Mouse (Mus musculus) heart, embryonic 15.5 days (tissue): ENCODE measurements at regions not wholly inside any gene's neighbourhood (a gene's known extent, or its start where the extent isn't known, plus 50 kb on each side); places are given as distances from the start of the nearest gene placed in this dataset.

Experiments
- ATAC-seq: fragments of 200-750 bp; cut with Nextera tagmentation; replicated peaks from 2 replicates; pipeline ENCODE4 v1.8.0; 2017; ENCODE audit warnings: low read depth, moderate TSS enrichment; ENCODE audit not compliant: insufficient number of reproducible peaks, insufficient read depth, low FRiP score
- H3K27ac ChIP-seq: fragments of 300-500 bp; sonication (generic); 2 replicates; pipeline ENCODE4 v1.5.1; 2015; ENCODE audit warnings: mild to moderate bottlenecking, inconsistent platforms
- H3K27me3 ChIP-seq: fragments of 300-500 bp; sonication (generic); 2 replicates; pipeline ENCODE4 v1.6.1; 2015; ENCODE audit warnings: inconsistent platforms
- H3K36me3 ChIP-seq: fragments of 300-500 bp; sonication (generic); 2 replicates; pipeline ENCODE4 v1.6.1; 2015; ENCODE audit warnings: mild to moderate bottlenecking, inconsistent platforms
- H3K4me1 ChIP-seq: fragments of 300-500 bp; sonication (generic); replicated peaks from 2 replicates; pipeline ENCODE4 v1.6.1; 2015; ENCODE audit warnings: inconsistent platforms
- H3K4me2 ChIP-seq: fragments of 300-500 bp; sonication (generic); 2 replicates; pipeline ENCODE4 v1.6.1; 2015; ENCODE audit warnings: inconsistent platforms, mild to moderate bottlenecking, moderate library complexity
- H3K4me3 ChIP-seq: fragments of 300-500 bp; sonication (generic); 2 replicates; pipeline ENCODE4 v1.5.1; 2015; ENCODE audit warnings: mild to moderate bottlenecking, inconsistent platforms
- H3K9ac ChIP-seq: fragments of 300-500 bp; sonication (generic); 2 replicates; pipeline ENCODE4 v1.6.1; 2015; ENCODE audit warnings: mild to moderate bottlenecking, inconsistent platforms
- H3K9me3 ChIP-seq: fragments of 300-500 bp; sonication (generic); replicated peaks from 2 replicates; pipeline ENCODE4 v1.6.1; 2016; ENCODE audit warnings: inconsistent platforms
- WGBS: fragments of 180-500 bp; shearing (Covaris S2); methylation state at CpG from one replicate; pipeline ENCODE4 v1.1.7; 2015; ENCODE audit warnings: mixed read lengths; 5-methylcytosine and 5-hydroxymethylcytosine counted together

DNA sequence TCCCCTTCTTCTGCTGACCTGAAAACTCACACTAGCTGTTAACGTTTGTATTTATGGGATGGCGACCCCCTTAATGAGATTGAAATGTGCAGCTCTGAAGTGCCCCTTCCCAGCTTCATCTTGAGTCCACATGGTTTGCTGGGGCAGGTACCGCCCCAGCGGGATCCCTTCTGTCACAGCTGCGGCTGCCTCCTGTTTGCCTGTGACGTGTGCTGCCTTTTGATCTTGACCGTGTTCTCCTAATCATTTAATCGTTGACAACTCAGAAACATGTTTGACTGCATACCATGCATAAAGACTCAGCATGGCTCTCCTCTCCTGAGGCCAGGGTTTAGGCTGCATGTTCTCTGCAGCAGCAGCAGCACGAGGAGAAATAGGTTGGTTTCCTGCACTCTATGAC, 511.5 kb downstream of the 1700129C05Rik start:
- no peak overlapping the region for H3K4me2 ChIP-seq
- ATAC-seq: no peak

DNA sequence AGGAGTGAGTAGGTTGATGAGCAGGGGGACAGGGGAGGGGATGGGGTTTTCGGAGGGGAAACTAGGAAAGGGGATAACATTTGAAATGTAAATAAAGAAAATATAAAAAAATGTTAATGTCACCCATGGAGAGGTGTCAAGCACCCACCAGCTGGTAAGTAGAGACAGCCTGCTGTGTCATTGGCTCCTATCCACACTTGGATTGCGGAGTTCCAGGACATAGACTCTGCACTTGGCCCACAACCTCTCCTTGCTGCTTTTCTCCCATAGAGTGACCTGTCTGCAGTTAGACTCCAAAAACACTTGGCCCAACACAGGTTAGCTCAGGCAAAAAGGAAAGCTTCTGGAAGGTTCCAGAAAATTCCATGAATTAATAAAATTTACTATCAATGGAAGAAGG, 514.4 kb downstream of the 1700129C05Rik start:
- 86% methylated on average over 2 of the region's 2 CpGs for WGBS

More for the DNA sequence above, 511.5 kb downstream of the 1700129C05Rik start:
- Histone ChIP-seq H3K9me3 (no peaks in the 10 kb centered on the region), H3K27ac (no peak overlapping the region), H3K4me3 (no peak overlapping the region), H3K9ac (no peak overlapping the region), H3K36me3 (no peaks in the 10 kb centered on the region), H3K27me3 (no peaks in the 10 kb centered on the region), H3K4me1 (peaks cover 17% of the 10 kb centered on the region)
- WGBS: 29% methylated on average over 9 of the region's 9 CpGs

DNA sequence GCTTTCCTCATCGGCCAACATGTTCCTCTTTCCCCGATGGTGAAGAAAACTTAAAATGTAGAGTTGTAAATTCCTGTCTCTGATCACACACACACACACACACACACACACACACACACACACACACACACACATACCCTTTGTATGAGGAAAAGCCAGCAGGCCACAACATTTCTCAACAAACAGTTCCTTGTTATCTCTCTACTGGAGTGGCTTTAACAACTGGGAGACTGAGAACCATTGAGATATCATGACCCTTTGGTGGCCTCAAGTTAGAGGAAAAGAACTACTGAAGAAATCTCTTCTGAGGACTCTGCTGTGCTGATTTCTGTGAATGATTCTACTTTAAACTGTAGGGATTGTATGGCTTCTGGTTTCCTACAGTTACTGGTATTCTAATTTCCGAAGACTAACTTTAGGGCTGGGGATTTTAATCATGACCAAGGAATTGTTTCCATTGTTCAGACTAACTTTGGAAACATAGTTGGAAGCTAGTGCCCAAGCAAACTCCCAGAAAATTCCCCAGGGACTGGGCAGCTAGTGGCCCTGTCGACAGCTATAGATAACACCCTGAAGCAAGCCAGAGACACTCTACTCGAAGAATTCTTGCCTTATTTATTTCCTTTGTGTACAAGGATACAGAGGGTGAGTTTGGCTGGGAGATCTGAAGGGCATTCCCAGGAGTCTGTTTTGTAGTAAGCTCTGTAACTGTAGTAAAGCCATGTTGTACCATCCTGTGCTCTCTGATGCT, 516.0 kb downstream of the 1700129C05Rik start:
- Histone ChIP-seq H3K4me1 (peaks cover 23% of the 10 kb centered on the region), H3K9me3 (no peaks in the 10 kb centered on the region), H3K27me3 (no peaks in the 10 kb centered on the region), H3K4me3 (no peak overlapping the region), H3K4me2 (peak overlapping the region; percentile 23; the same call in 1 of the 2 replicates), H3K36me3 (no peaks in the 10 kb centered on the region), H3K27ac (peak overlapping the region; percentile 85), H3K9ac (no peak overlapping the region)
- 17% methylated on average over 5 of the region's 5 CpGs for WGBS
- peak; percentile 88 for ATAC-seq

More for the DNA sequence above, 514.4 kb downstream of the 1700129C05Rik start:
- Histone ChIP-seq H3K4me3 (no peak overlapping the region), H3K27ac (no peak overlapping the region), H3K4me1 (peaks cover 23% of the 10 kb centered on the region), H3K36me3 (no peaks in the 10 kb centered on the region), H3K27me3 (no peaks in the 10 kb centered on the region), H3K4me2 (no peak overlapping the region), H3K9me3 (no peaks in the 10 kb centered on the region), H3K9ac (no peak overlapping the region)
- no peak for ATAC-seq

DNA sequence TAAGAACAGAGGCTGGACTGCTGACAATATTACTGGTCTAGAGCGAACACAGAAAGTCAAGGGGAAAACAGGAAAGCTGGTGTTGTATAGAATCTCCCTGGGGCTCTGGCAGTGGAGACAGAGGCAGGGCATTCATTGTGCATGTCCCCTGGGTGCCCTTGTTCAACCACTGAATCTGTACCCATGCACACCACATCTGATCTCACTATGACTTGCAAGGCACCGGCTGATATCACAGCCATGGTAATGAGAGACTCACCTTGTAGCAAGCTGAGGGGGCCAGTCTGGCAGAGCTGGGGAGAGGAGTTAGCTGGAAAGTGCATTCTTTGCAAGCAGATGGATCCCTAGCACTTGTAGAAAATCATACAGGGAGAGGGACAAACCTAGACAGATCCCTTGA, 522.5 kb downstream of the 1700129C05Rik start:
- H3K36me3 ChIP-seq: no peaks in the 10 kb centered on the region
- 65% methylated on average over 2 of the region's 2 CpGs for WGBS
- no peak overlapping the region for H3K27ac ChIP-seq
- no peak for ATAC-seq
- no peaks in the 10 kb centered on the region for H3K27me3 ChIP-seq
- H3K4me1 ChIP-seq: 0 out of 2 replicates have a peak, but pooled peaks cover 3% of the 10 kb centered on the region
- no peak overlapping the region for H3K9ac ChIP-seq
- no peak overlapping the region for H3K4me2 ChIP-seq
- H3K4me3 ChIP-seq: no peak overlapping the region
- no peaks in the 10 kb centered on the region for H3K9me3 ChIP-seq

DNA sequence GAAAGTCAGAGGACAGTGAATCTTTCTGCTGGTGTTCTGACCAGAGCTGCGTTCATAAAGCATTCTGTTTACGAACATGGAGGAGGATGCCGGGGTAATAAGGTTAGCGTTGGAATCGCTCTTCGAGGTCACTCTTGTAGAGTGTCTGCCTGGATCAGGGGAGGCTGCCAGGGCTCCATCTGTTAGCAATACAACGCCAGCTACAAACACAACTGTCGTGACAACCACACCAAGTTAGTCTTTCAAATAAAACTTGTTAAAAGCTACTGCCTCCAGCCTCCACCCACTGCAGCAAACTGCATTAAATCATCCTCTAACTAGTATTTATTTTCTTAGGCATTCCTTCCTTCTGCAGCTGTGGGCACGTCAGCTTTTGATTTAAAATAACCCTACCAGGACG, 525.0 kb downstream of the 1700129C05Rik start:
- Histone ChIP-seq H3K4me3 (no peak overlapping the region), H3K9ac (no peak overlapping the region), H3K36me3 (no peaks in the 10 kb centered on the region), H3K27me3 (no peaks in the 10 kb centered on the region), H3K4me2 (no peak overlapping the region), H3K27ac (no peak overlapping the region), H3K9me3 (no peaks in the 10 kb centered on the region), H3K4me1 (0 out of 2 replicates have a peak, but pooled peaks cover 3% of the 10 kb centered on the region)
- WGBS: 60% methylated on average over 10 of the region's 10 CpGs
- ATAC-seq: no peak

DNA sequence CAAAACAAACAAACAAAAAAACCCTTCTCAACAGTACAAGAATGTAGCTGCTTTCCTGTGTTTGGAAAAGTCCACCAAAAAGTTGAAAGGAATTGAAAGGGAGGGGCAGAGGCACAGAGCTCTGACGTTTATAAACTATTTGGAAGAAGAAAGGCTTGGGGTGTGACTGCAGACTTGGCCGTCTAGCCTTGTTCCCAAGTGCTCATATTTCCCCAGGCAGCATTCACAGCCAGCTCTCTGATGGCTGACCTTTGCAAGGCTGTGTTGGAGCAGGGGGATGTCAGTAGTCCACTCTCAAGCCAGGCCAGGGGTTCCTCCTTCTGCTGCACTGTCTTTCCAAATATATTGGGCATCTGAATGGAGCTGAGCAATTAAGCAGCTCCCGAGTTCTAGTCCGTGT, 534.5 kb downstream of the 1700129C05Rik start:
- peak overlapping the region; percentile 66 for H3K27ac ChIP-seq
- H3K9ac ChIP-seq: no peak overlapping the region
- 50% methylated on average over 4 of the region's 4 CpGs for WGBS

DNA sequence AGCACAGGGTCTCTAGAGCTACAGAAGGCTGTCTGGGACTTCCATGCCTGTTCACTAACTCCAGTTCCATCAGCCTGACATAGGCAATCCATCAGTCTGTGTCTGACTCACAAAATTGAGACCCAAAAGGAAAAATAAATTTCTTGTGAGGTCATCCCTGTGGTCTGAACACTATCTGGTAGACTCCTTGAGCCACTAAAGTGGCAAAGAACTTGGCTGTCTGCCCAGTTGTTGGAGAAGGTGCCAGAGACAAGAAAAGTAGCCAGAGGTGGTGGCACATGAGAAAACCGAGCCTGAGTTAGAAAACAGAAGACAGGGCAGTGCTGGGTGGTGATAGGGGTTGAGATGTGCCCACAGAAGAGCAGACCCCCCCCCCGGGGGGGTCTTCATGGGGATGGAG, 535.0 kb downstream of the 1700129C05Rik start:
- H3K27ac ChIP-seq: peak overlapping the region; percentile 66
- H3K4me3 ChIP-seq: no peak overlapping the region
- no peak overlapping the region for H3K4me2 ChIP-seq
- no peaks in the 10 kb centered on the region for H3K36me3 ChIP-seq
- H3K27me3 ChIP-seq: no peaks in the 10 kb centered on the region
- peak; percentile 66; the same call in 1 of the 2 replicates for ATAC-seq
- H3K9ac ChIP-seq: no peak overlapping the region
- no peaks in the 10 kb centered on the region for H3K9me3 ChIP-seq
- 24% methylated on average over 2 of the region's 2 CpGs for WGBS
- peaks cover 20% of the 10 kb centered on the region for H3K4me1 ChIP-seq

More for the DNA sequence above, 534.5 kb downstream of the 1700129C05Rik start:
- Histone ChIP-seq H3K4me1 (peaks cover 20% of the 10 kb centered on the region), H3K27me3 (no peaks in the 10 kb centered on the region), H3K9me3 (no peaks in the 10 kb centered on the region), H3K36me3 (no peaks in the 10 kb centered on the region), H3K4me2 (no peak overlapping the region), H3K4me3 (no peak overlapping the region)
- no peak; the same call in 1 of the 2 replicates for ATAC-seq

DNA sequence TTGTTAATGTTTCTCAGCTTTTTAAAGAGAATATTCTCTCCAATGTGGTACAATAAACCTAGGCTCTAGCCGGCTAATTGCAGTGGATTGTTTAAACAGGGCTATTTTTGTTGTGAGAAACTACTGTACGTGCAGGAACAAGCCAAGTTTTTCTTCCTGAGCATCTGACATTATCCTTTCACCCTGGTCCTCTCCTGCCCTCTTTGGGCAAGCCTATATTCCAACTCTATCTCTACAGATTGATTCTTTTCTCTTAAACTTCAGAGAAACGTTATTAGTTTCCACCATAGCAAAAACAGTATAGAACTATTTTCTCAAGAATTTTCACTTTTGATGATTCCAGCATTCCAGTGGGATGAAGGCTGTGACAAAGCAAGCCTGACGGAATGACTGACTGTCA, 535.2 kb downstream of the Fgf9 start:
- H3K9ac ChIP-seq: no peak overlapping the region
- H3K27me3 ChIP-seq: no peaks in the 10 kb centered on the region
- no peak overlapping the region for H3K27ac ChIP-seq
- H3K36me3 ChIP-seq: no peaks in the 10 kb centered on the region
- H3K4me2 ChIP-seq: no peak overlapping the region
- ATAC-seq: no peak
- peaks cover 20% of the 10 kb centered on the region for H3K4me1 ChIP-seq
- no peaks in the 10 kb centered on the region for H3K9me3 ChIP-seq
- WGBS: 50% methylated on average over 4 of the region's 4 CpGs
- H3K4me3 ChIP-seq: no peak overlapping the region

DNA sequence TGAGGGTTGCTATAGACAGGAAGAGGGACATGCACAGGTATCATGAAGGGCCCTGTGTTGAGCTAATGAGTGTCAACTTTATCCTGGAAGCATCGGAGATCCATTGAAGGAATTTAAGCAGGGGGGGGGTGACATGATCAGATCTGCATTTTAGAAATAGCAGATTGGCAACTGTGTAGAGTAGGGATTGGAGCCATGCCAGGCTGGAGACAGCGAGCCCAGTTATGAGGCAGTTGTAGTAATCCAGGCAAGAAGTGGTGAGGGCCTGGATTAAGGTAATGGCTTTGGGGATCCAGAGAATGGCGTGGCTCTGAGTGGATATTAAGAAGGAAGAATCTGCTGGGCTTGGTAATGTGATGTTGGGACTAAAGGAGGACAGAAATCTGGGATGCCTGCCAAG, 528.5 kb downstream of the Fgf9 start:
- H3K27me3 ChIP-seq: no peaks in the 10 kb centered on the region
- H3K4me3 ChIP-seq: no peak overlapping the region
- no peak overlapping the region for H3K9ac ChIP-seq
- H3K36me3 ChIP-seq: no peaks in the 10 kb centered on the region
- WGBS: 51% methylated on average over 3 of the region's 3 CpGs
- H3K4me1 ChIP-seq: 0 out of 2 replicates have a peak, but pooled peaks cover 4% of the 10 kb centered on the region
- ATAC-seq: no peak
- H3K27ac ChIP-seq: no peak overlapping the region
- no peaks in the 10 kb centered on the region for H3K9me3 ChIP-seq
- H3K4me2 ChIP-seq: no peak overlapping the region

DNA sequence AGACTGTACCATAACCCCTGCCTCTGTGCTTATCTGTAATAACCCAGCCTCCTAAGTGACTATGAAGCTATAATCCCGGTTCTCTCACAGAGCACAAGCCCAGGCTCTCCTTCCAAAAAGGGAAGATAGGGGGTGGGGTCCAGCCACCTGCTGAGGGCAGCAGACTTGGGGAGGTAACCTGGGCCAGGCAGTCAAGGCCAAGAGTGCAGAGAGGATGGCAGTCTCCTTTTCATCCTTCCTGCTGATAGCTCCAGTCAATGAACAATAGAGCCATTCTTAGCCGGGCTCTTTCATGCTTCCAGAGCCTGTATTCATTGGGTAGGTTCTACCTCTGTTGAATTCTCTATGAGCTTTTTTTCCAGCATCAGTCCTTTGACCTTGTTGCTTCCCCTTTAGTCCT, 527.5 kb downstream of the Fgf9 start:
- Histone ChIP-seq H3K9me3 (no peaks in the 10 kb centered on the region), H3K9ac (no peak overlapping the region), H3K27ac (no peak overlapping the region), H3K4me2 (no peak overlapping the region), H3K27me3 (no peaks in the 10 kb centered on the region), H3K36me3 (no peaks in the 10 kb centered on the region), H3K4me3 (no peak overlapping the region), H3K4me1 (0 out of 2 replicates have a peak, but pooled peaks cover 4% of the 10 kb centered on the region)
- 38% methylated on average over 2 of the region's 2 CpGs for WGBS
- no peak for ATAC-seq

DNA sequence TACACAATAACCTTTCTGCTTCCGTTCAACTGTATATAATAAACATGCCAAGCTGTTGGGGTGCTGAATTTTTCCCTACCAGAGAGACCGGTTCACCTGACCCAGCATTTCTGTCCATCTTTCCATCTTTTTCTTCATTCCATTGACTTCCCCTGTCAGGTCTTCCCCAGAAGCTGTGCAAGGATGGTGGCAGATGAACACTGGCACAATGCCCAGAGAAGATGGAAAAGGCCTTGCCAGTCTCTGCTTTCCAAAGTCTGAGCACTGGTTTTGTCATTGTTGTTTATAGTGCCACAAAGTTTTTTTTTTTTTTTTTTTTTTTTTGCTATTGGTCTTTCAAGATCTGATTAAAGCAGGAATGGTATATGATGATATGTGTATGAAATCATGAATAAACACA, 526.6 kb downstream of the Fgf9 start:
- 86% methylated on average over 2 of the region's 2 CpGs for WGBS
- 0 out of 2 replicates have a peak, but pooled peaks cover 4% of the 10 kb centered on the region for H3K4me1 ChIP-seq
- no peak for ATAC-seq

DNA sequence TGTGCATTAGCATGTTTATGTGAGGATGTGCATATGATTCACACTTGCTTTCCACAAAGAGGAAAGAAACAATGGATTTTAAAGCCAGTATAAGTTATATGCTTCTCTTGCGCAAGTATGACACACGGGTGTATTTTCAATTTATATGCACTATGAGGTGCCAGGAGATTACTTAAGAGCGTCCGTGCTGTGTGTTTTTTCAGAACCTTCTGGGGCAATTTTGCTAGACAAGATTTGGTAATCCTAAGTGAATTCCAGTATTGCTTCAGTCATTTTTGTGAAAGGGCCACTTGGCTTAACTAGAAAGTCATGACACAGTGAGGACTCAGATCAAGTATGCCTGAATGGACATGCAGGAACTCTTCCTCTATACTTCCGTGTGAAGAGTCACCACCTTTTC, 511.5 kb downstream of the Fgf9 start:
- Histone ChIP-seq H3K4me3 (no peak overlapping the region), H3K27ac (no peak overlapping the region)
- WGBS: 87% methylated on average over 5 of the region's 5 CpGs

More for the DNA sequence above, 526.6 kb downstream of the Fgf9 start:
- no peaks in the 10 kb centered on the region for H3K36me3 ChIP-seq
- H3K9ac ChIP-seq: no peak overlapping the region
- H3K9me3 ChIP-seq: no peaks in the 10 kb centered on the region
- no peak overlapping the region for H3K27ac ChIP-seq
- H3K4me3 ChIP-seq: no peak overlapping the region
- no peak overlapping the region for H3K4me2 ChIP-seq
- no peaks in the 10 kb centered on the region for H3K27me3 ChIP-seq

More for the DNA sequence above, 511.5 kb downstream of the Fgf9 start:
- H3K27me3 ChIP-seq: no peaks in the 10 kb centered on the region
- H3K36me3 ChIP-seq: no peaks in the 10 kb centered on the region
- no peak for ATAC-seq
- no peak overlapping the region for H3K9ac ChIP-seq
- H3K4me2 ChIP-seq: no peak overlapping the region
- H3K9me3 ChIP-seq: no peaks in the 10 kb centered on the region
- no peaks in the 10 kb centered on the region for H3K4me1 ChIP-seq
